Mouse (Mus musculus): ENCODE measurements around the gene Ppox. TPM values are rescaled to one million over a fixed set of nuclear protein-coding genes. Genes with fewer than 3 reads are reported as not detected.
A peak's percentile ranks its signal among the peaks of the same experiment; 100 is the strongest.

Gene Ppox
- total RNA-seq, 2 experiments from 2014 or later = 20.7 to 21.4 TPM

- intact Hi-C loops (cut with DNase I) = no loop called here
- no peak for DNase-seq
These were observed 9.8 kb downstream of the Ppox start for GRCm38 (mm10) chr1:171271196-171271595.

- DNase-seq = no peak
These were observed 10.4 kb downstream of the Ppox start for GRCm38 (mm10) chr1:171270573-171270900.

GRCm38 (mm10) chr1:171269848-171270572, 11.0 kb downstream of the Ppox start, which contains the start of gene B4galt3:
TSS of gene B4galt3 (plus strand) at chr1:171270328.
- DNase-seq = peak; percentile 97
- intact Hi-C loops (cut with DNase I) = no loop called here

More at GRCm38 (mm10) chr1:171270573-171270900, 10.4 kb downstream of the Ppox start:
- intact Hi-C loops (cut with DNase I) = no loop called here

- intact Hi-C loops (cut with DNase I) = no loop called here
- DNase-seq = no peak
These were observed 12.6 kb downstream of the Ppox start for GRCm38 (mm10) chr1:171268341-171268740.

- intact Hi-C loops (cut with DNase I) = no loop called here
- no peak for DNase-seq
These were observed 14.8 kb downstream of the Ppox start for GRCm38 (mm10) chr1:171265971-171266744.

GRCm38 (mm10) chr1:171263666-171264461, 17.1 kb downstream of the Ppox start:
- DNase-seq = peak; percentile 59 to 62
- intact Hi-C loops (cut with DNase I) = loop anchor here (2.0 kb wide), 1 partner anchor 17 kb away; no protein-coding TSS in a partner anchor

- DNase-seq = peak; percentile 80 to 84
- intact Hi-C loops (cut with DNase I) = loop anchor here (2.0 kb wide), 1 partner anchor 16 kb away; no protein-coding TSS in a partner anchor
These were observed 17.8 kb downstream of the Ppox start for GRCm38 (mm10) chr1:171263185-171263611.

GRCm38 (mm10) chr1:171262594-171263130, 18.3 kb downstream of the Ppox start:
- intact Hi-C loops (cut with DNase I) = loop anchor here (2.0 kb wide), 1 partner anchor 16 kb away; no protein-coding TSS in a partner anchor

GRCm38 (mm10) chr1:171260316-171260715, 20.7 kb downstream of the Ppox start:
- intact Hi-C loops (cut with DNase I) = no loop called here
- no peak for DNase-seq

More at GRCm38 (mm10) chr1:171262594-171263130, 18.3 kb downstream of the Ppox start:
- peak; percentile 88 to 91 for DNase-seq

GRCm38 (mm10) chr1:171258921-171259320, 22.1 kb downstream of the Ppox start:
- intact Hi-C loops (cut with DNase I) = no loop called here
- no peak for DNase-seq

GRCm38 (mm10) chr1:171257781-171258180, 23.2 kb downstream of the Ppox start:
- DNase-seq = no peak

GRCm38 (mm10) chr1:171256937-171257548, 23.9 kb downstream of the Ppox start:
- intact Hi-C loops (cut with DNase I) = loop anchor here (1.0 to 2.0 kb wide), 2 partner anchors 34 to 138 kb away; no protein-coding TSS in a partner anchor
- DNase-seq = peak; percentile 81 to 86

More at GRCm38 (mm10) chr1:171257781-171258180, 23.2 kb downstream of the Ppox start:
- intact Hi-C loops (cut with DNase I) = loop anchor here (1.0 to 2.0 kb wide), 2 partner anchors 34 to 139 kb away; no protein-coding TSS in a partner anchor

- DNase-seq = no peak
- intact Hi-C loops (cut with DNase I) = loop anchor here (2.0 kb wide), 1 partner anchor 137 kb away; no protein-coding TSS in a partner anchor
These were observed 24.7 kb downstream of the Ppox start for GRCm38 (mm10) chr1:171256095-171256818.

- intact Hi-C loops (cut with DNase I) = no loop called here
- no peak for DNase-seq
These were observed 28.6 kb downstream of the Ppox start for GRCm38 (mm10) chr1:171252415-171252814.

GRCm38 (mm10) chr1:171251594-171252324, 29.2 kb downstream of the Ppox start:
- peak; percentile 68 to 74 for DNase-seq

GRCm38 (mm10) chr1:171250680-171251593, 30.0 kb downstream of the Ppox start, which contains the start of gene Ndufs2:
TSS of gene Ndufs2 (minus strand) at chr1:171251388.
- peak in 1 of 2 experiments; percentile 50 for DNase-seq
- intact Hi-C loops (cut with DNase I) = no loop called here

More at GRCm38 (mm10) chr1:171251594-171252324, 29.2 kb downstream of the Ppox start:
- intact Hi-C loops (cut with DNase I) = no loop called here

Data from heart, postnatal 10 days (tissue).